In genomic region chr16:89817301-89817700, GRCm38 (mm10) we compare ENCODE assay signal across 10 mouse cellular contexts.
DNase-seq lines count a peak whose midpoint lies in the region; ATAC-seq lines count a peak whose summit lies in the region.
"Had no signal": no experiment of that assay in that cellular context is flagged by ENCODE, and none has a peak within 500 bp of the region (broad histone marks: within the 10 kb centered on the region; RNA-seq: fewer than 3 reads in every experiment).

No protein-coding gene starts in this region.

- WGBS in kidney, embryonic 14.5 days = 12% methylated on average over 9 of the region's 9 CpGs
- 9% methylated on average over 9 of the region's 9 CpGs for WGBS in embryonic facial prominence, embryonic 12.5 days
- WGBS in hindbrain, embryonic 11.5 days = 4% methylated on average over 9 of the region's 9 CpGs
- 3% methylated on average over 9 of the region's 9 CpGs for WGBS in midbrain, embryonic 12.5 days

- H3K9me3 ChIP-seq in kidney, embryonic 14.5 days (ENCODE audit: control insufficient read depth, low read length) = no peaks in the 10 kb centered on the region
- H3K9me3 ChIP-seq in embryonic facial prominence, embryonic 12.5 days = no peaks in the 10 kb centered on the region
- no peaks in the 10 kb centered on the region for H3K9me3 ChIP-seq in hindbrain, embryonic 11.5 days (ENCODE audit: control insufficient read depth, low read length)
- no peaks in the 10 kb centered on the region for H3K9me3 ChIP-seq in midbrain, embryonic 12.5 days

- no peaks in the 10 kb centered on the region for H3K27me3 ChIP-seq in kidney, embryonic 14.5 days (ENCODE audit: control insufficient read depth, insufficient read depth, low read length)
- H3K27me3 ChIP-seq in embryonic facial prominence, embryonic 12.5 days = peaks cover 2% of the 10 kb centered on the region; the same call in 1 of the 2 replicates
- H3K27me3 ChIP-seq in hindbrain, embryonic 11.5 days (ENCODE audit: control insufficient read depth, insufficient read depth, low read length) = peaks cover 3% of the 10 kb centered on the region; the same call in 1 of the 2 replicates
- H3K27me3 ChIP-seq in midbrain, embryonic 12.5 days = peaks cover 43% of the 10 kb centered on the region

- H3K27ac ChIP-seq in kidney, embryonic 14.5 days (ENCODE audit: low read depth, low read length) = no peak overlapping the region
- no peak overlapping the region for H3K27ac ChIP-seq in embryonic facial prominence, embryonic 12.5 days
- no peak overlapping the region for H3K27ac ChIP-seq in hindbrain, embryonic 11.5 days (ENCODE audit: low read depth, low read length)
- H3K27ac ChIP-seq in midbrain, embryonic 12.5 days (replicated peaks) = no peak overlapping the region

- H3K4me1 ChIP-seq in kidney, embryonic 14.5 days (ENCODE audit: control insufficient read depth, insufficient read depth, low read length) = no peaks in the 10 kb centered on the region; the same call in 1 of the 2 replicates
- H3K4me1 ChIP-seq in embryonic facial prominence, embryonic 12.5 days = peaks cover 13% of the 10 kb centered on the region; the same call in 1 of the 2 replicates
- H3K4me1 ChIP-seq in hindbrain, embryonic 11.5 days (replicated peaks; ENCODE audit: control insufficient read depth, insufficient read depth, low read length) = peaks cover 4% of the 10 kb centered on the region; the same call in 1 of the 2 replicates
- peaks cover 35% of the 10 kb centered on the region for H3K4me1 ChIP-seq in midbrain, embryonic 12.5 days

- peak overlapping the region; percentile 37 for H3K4me3 ChIP-seq in kidney, embryonic 14.5 days (ENCODE audit: low read length)
- H3K4me3 ChIP-seq in embryonic facial prominence, embryonic 12.5 days = peak overlapping the region; percentile 38; the same call in 1 of the 2 replicates
- H3K4me3 ChIP-seq in hindbrain, embryonic 11.5 days (ENCODE audit: low read depth, low read length) = peak overlapping the region; percentile 34; the same call in 1 of the 2 replicates
- H3K4me3 ChIP-seq in midbrain, embryonic 12.5 days = peak overlapping the region; percentile 40

- no peak for DNase-seq in kidney, adult 11 months
- peak; percentile 33 for DNase-seq in hindbrain, embryonic 11.5 days (ENCODE audit: low spot score)
- DNase-seq in cerebellum, postnatal 36 days = no peak
- DNase-seq in thymus, postnatal 0 days (ENCODE audit: low spot score) = no peak
- DNase-seq in T-cell, adult 2 months (ENCODE audit: low spot score) = no peak
- DNase-seq: right cerebral cortex, postnatal 14 days had no signal

- H3K9ac ChIP-seq in kidney, embryonic 14.5 days (ENCODE audit: low read depth, low read length) = no peak overlapping the region
- H3K9ac ChIP-seq in embryonic facial prominence, embryonic 12.5 days = no peak overlapping the region
- no peak overlapping the region for H3K9ac ChIP-seq in hindbrain, embryonic 11.5 days (ENCODE audit: low read depth, low read length)
- H3K9ac ChIP-seq in midbrain, embryonic 12.5 days (replicated peaks) = 0 out of 2 replicates have a peak overlapping the region, but pooled peaks have one; percentile 21

- ATAC-seq in kidney, embryonic 14.5 days (ENCODE audit: low FRiP score, low TSS enrichment) = no peak
- no peak for ATAC-seq in embryonic facial prominence, embryonic 12.5 days (ENCODE audit: insufficient number of reproducible peaks, insufficient read depth, low FRiP score, low TSS enrichment)
- no peak for ATAC-seq in hindbrain, embryonic 11.5 days (ENCODE audit: low FRiP score)
- ATAC-seq in midbrain, embryonic 12.5 days (ENCODE audit: low FRiP score, low read depth) = no peak

- H3K4me2 ChIP-seq in kidney, embryonic 14.5 days (replicated peaks; ENCODE audit: low read depth, low read length) = peak overlapping the region; percentile 78
- peak overlapping the region; percentile 82 for H3K4me2 ChIP-seq in embryonic facial prominence, embryonic 12.5 days (replicated peaks)
- peak overlapping the region; percentile 71; the same call in 1 of the 2 replicates for H3K4me2 ChIP-seq in hindbrain, embryonic 11.5 days (replicated peaks; ENCODE audit: low read depth, low read length)
- peak overlapping the region; percentile 69 for H3K4me2 ChIP-seq in midbrain, embryonic 12.5 days (replicated peaks)

- H3K36me3 ChIP-seq in kidney, embryonic 14.5 days (ENCODE audit: control insufficient read depth, insufficient read depth, low read length) = no peaks in the 10 kb centered on the region
- peaks cover 14% of the 10 kb centered on the region for H3K36me3 ChIP-seq in embryonic facial prominence, embryonic 12.5 days
- H3K36me3 ChIP-seq in hindbrain, embryonic 11.5 days (ENCODE audit: control insufficient read depth, insufficient read depth, low read length) = no peaks in the 10 kb centered on the region
- no peaks in the 10 kb centered on the region for H3K36me3 ChIP-seq in midbrain, embryonic 12.5 days
- H3K36me3 ChIP-seq: G1E had no signal
